Mouse (Mus musculus) MEL-GATA-1-ER (cell line): ENCODE data around the gene Lrwd1.
A peak's percentile ranks its signal among the peaks of the same experiment; 100 is the strongest.

Experiments
- DNase-seq: peaks from one replicate; pipeline ENCODE4 v3.0.0-alpha.2; 2012; ENCODE audit warnings: low read depth; ENCODE audit errors: extremely low read depth

Gene Lrwd1

DNA sequence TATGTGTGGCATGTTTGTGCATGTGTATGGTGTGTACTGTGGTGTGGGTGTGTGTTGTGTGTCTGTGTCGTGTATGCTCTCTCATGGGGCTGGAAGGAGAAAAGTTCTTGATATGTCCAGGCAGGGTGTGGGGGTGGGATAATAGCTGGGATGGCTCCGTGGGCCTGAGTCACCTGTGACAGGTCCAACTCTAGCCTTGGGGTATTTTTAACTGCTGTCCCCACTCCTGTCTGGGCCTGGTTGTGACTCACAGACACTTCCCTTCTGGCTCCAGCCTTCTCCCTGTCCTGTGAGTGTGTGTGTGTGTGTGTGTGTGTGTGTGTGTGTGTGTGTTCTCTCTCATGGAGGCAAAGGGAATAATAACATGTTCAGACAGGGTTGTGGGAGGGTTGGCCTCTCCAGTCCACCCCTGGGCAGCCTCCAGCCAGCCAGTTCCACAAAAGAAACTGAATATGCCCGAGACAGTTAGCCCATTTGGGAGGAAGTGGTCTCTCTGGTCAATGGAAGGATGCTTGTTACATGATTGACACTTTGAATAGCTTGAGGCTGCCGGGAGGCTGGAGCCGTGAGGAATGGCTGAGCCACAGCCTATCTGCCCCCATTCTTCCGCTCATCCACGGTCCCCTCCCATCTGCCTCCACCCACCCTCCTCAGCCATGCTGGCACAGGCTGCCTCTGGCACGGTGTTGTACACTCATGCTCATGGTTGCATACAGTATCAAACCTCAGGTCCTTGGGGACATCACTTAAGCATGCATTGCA, 41.4 kb downstream of the Lrwd1 start:
- no peak for DNase-seq

DNA sequence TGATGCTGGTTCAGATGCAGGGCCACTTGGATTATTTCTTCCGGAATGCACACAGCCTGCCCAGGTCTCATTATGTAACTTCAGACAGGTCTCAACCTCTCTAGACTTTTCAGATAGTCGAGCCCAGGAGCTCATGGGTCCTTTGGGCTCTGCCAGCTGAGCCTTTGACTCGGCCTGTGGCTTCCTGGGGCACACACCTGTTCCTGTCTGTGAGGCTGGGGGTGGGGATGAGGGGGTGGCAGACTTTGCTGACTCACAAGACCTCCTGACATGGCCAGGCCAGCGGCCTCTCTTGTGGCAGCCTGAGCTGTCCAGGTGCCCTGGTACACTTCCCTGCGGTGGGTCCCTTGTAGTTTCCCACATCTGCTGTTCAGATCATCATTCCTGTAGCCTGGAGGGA, 43.9 kb downstream of the Lrwd1 start:
- DNase-seq, result no peak

- DNase-seq, result no peak
These were observed 46.9 kb downstream of the Lrwd1 start for GRCm38 (mm10) chr5:136088821-136089575.

DNA sequence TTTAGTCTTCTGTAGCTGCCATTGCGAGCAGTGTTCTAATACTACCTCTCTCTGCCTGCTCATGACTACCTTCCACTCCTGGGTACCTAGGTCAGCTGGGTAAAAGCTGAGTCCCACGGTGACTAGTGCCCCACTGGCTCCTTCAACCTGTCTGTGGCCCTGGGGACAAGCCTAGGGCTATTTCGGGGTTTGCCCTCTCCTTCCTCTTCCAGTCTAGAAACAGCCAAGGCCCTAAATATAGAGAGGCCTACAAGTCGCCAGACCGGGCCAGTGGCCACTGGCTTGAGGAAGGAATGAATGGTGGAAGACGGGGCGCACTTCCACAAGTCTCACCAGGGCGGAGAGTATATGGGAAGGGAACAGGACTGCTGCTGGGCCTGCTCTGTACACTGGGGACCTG, 49.6 kb downstream of the Lrwd1 start:
- DNase-seq, result no peak

DNA sequence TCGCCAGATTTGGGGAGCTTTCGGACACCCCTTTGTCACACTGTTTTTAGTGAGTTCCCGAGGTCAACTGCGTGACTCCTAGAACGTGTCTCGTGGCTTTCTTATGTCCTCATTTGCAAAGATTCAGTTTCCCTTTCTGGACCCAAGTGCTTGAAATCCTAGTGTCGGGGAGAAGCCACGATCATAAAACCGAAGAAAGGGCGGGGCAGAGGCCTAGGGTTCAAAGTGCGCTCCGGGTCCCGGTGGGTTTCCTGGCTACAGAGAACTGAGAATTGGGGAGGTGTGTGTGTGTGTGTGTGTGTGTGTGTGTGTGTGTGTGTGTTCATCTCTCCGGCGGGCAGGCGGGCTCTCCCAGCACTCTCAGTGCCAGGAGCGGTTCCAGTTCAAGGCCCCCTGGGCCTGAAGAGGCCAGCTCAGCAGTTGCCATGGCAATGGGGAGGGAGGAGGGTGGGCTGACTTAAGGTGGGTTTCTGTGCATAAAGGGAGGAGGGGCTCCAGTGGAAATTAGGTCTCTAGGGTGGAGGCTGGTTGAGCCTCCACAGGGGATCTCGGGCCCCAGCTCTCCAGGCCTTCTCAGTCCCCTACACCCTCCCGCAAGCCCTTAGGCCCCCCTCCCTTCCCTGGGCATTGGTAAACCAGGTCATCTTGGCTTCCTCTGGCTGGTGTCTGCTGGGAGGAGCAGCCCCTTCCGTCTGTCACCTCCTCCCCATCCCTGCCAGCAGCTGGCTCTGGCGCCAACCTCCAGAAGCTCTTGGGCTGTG, 50.8 kb downstream of the Lrwd1 start:
- DNase-seq, result no peak

GRCm38 (mm10) chr5:136084144-136084881, 51.6 kb downstream of the Lrwd1 start:
- no peak for DNase-seq

DNA sequence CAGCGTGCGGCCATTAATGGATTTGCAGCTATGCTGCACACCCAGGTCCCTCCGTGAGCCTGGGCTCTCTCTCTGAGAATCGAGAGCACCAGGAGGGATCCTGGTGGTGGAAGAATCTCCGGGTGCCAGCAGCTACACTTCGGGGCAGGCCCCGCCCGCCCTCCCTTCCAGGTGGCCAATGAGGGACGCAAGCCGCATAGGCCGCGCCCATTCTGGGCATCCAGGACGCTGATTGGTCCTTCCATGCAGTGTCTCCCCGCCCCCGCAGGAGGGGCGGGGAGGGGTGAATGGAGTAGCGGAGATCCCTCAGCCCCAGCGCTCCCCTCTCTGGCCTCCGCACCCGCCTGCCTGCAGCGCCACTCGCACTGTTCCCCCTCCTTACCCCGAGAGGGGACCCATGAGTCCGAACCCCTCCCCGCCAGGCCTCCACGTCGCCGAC, 52.2 kb downstream of the Lrwd1 start, which contains the start of gene Rasa4:
Rasa4 (plus strand) TSS at position 248 of the 439 bp plus-strand sequence.
- DNase-seq, result peak; percentile 81

DNA sequence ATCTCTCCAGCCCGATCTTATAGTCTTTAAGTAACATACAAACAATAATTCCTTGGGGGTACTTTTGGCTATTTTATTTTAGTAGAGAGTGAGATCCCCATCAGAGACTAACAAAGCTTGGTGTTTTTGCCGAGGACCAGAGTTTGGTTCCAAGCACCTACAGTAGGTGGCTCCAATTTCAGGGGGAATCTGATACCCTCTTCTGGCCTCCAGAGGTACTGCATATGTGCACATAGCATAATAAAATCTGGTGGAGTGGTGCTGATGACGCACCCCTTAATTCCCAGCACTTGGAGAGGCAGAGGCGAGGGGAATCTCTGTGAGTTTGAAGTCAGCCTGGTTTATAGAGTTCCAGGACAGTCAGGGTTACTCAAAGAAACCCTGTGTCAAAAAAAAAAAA, 53.5 kb downstream of the Lrwd1 start:
- no peak for DNase-seq

DNA sequence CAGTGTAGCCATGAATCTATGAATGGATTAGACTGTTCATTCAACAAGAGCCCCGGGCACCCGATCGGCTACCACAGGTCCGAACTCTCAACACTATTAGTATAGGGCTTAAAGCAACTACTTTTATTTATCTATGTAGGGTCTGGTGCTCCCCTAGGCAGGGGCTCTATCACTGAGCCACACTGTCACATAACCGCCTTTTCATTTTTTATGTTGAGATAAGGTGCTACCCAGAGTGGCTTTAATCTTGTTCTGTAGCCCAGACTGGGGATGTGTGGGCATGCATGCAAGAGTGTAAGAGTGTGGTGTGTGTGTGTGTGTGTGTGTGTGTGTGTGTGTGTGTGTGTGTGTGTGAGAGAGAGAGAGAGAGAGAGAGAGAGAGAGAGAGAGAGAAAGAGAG, 57.7 kb downstream of the Lrwd1 start:
- no peak for DNase-seq

DNA sequence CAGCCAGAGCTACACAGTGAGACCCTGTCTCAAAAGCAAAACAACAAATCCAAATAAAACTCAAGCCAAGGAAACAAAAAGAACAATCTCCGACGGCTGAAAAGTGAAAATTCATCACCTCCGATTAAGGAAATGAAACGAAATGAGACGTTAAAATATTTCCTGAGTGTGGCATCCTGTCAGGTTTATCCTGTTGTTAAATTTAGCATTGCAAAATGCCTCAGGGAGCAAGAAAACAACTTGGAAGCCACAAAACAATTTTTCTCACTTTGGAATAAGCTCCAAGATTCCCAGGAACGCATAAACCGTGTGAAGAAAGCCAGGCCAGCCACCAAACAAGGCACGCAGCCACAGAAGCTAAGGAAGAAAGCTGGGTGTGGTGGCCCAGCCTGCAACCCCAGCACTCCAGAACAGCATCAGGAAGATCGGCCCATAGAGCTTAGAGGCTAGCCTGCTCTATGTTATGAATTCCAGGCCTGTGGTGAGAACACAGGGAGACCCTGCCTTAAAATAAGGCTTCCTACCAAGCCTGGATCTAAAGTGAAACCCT, 58.8 kb downstream of the Lrwd1 start:
- DNase-seq, result no peak

- no peak for DNase-seq
These were observed 59.6 kb downstream of the Lrwd1 start for GRCm38 (mm10) chr5:136076284-136076683.

GRCm38 (mm10) chr5:136075076-136075475, 60.8 kb downstream of the Lrwd1 start:
- DNase-seq, result no peak

DNA sequence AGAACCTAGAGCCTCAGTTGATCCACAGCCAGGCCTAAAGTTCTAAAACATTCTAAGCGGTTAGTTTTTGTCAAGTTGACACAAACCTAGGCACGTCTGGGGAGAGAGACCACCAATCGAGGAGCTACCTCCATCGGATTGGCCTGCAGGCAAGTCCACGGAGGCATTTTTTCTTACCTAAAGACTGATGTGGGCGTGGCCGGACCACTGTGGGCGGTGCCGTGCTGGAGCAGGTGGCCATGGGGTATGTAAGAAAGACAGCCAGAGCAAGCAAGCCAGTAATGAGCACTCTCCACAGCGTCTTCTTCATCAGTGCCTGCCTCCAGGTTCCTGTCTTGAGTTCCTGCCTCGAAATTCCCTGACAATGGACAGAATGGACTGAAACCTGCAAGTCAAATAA, 62.3 kb downstream of the Lrwd1 start:
- DNase-seq, result no peak

GRCm38 (mm10) chr5:136073051-136073450, 62.8 kb downstream of the Lrwd1 start:
- DNase-seq, result no peak
